Mouse (Mus musculus) frontal cortex, postnatal 25 days (tissue): ENCODE measurements around the gene Srsf7.
"Not testable (repeated sequence)": the region's sequence is repeated elsewhere in the genome, so short reads cannot be mapped to it uniquely, and the experiment has no call there.

Experiments
- DNase-seq, 2 experiments: peaks; one replicate each; pipeline ENCODE4 v3.0.0; 2022; ENCODE audit warnings: low spot score in 2 of 2

The Srsf7 gene

GRCm38 (mm10) chr17:80199160-80199778 is 7.8 kb downstream of the Srsf7 start:
- no peak for DNase-seq

- DNase-seq, result no peak
These were observed 14.0 kb downstream of the Srsf7 start for GRCm38 (mm10) chr17:80193075-80193474.

- DNase-seq, result no peak
These were observed 23.5 kb downstream of the Srsf7 start for GRCm38 (mm10) chr17:80183615-80184014.

GRCm38 (mm10) chr17:80180468-80180867 is 26.6 kb downstream of the Srsf7 start:
- no peak for DNase-seq

- DNase-seq, result peak; percentile 55 to 57
These were observed 27.1 kb downstream of the Srsf7 start for GRCm38 (mm10) chr17:80179959-80180358.

- DNase-seq, result not testable (repeated sequence)
These were observed 28.3 kb downstream of the Srsf7 start for GRCm38 (mm10) chr17:80178846-80179245.

GRCm38 (mm10) chr17:80175966-80176365 is 31.1 kb downstream of the Srsf7 start:
- no peak for DNase-seq

- no peak for DNase-seq
These were observed 31.7 kb downstream of the Srsf7 start for GRCm38 (mm10) chr17:80175386-80175739.

GRCm38 (mm10) chr17:80174699-80175385 is 32.3 kb downstream of the Srsf7 start:
- DNase-seq, result no peak

GRCm38 (mm10) chr17:80174146-80174545 is 33.0 kb downstream of the Srsf7 start:
- DNase-seq, result no peak

GRCm38 (mm10) chr17:80173708-80174107 is 33.4 kb downstream of the Srsf7 start:
- DNase-seq, result no peak

- no peak for DNase-seq
These were observed 34.3 kb downstream of the Srsf7 start for GRCm38 (mm10) chr17:80172761-80173160.

- no peak for DNase-seq
These were observed 35.2 kb downstream of the Srsf7 start for GRCm38 (mm10) chr17:80171948-80172347.

GRCm38 (mm10) chr17:80170951-80171350 is 36.2 kb downstream of the Srsf7 start:
- DNase-seq, result no peak

GRCm38 (mm10) chr17:80169792-80170191 is 37.3 kb downstream of the Srsf7 start:
- no peak for DNase-seq

GRCm38 (mm10) chr17:80168425-80169182 is 38.5 kb downstream of the Srsf7 start:
- DNase-seq, result peak in 1 of 2 experiments; percentile 49

GRCm38 (mm10) chr17:80167851-80168251 is 39.3 kb downstream of the Srsf7 start:
- DNase-seq, result no peak

- DNase-seq, result no peak
These were observed 39.7 kb downstream of the Srsf7 start for GRCm38 (mm10) chr17:80167436-80167835.

- DNase-seq, result no peak
These were observed 40.8 kb downstream of the Srsf7 start for GRCm38 (mm10) chr17:80166346-80166745.

GRCm38 (mm10) chr17:80165741-80166140 is 41.4 kb downstream of the Srsf7 start:
- peak; percentile 25 to 53 for DNase-seq

- no peak for DNase-seq
These were observed 43.1 kb downstream of the Srsf7 start for GRCm38 (mm10) chr17:80163991-80164390.

GRCm38 (mm10) chr17:80160454-80160853 is 46.7 kb downstream of the Srsf7 start:
- DNase-seq, result peak in 1 of 2 experiments; percentile 30

- no peak for DNase-seq
These were observed 49.6 kb downstream of the Srsf7 start for GRCm38 (mm10) chr17:80157489-80157888.
